Mouse (Mus musculus) hindbrain, embryonic 11.5 days (tissue): ENCODE data around the gene Rbpjl. TPM values are rescaled to one million over a fixed set of nuclear protein-coding genes. Genes with fewer than 3 reads are reported as not detected.
A peak's percentile ranks its signal among the peaks of the same experiment; 100 is the strongest.

ENCODE experiments used
- ATAC-seq: fragments of 200-750 bp; cut with Nextera tagmentation; 2 replicates; pipeline ENCODE4 v1.8.0; 2017; ENCODE audit warnings: mild to moderate bottlenecking, moderate TSS enrichment, moderate library complexity; ENCODE audit not compliant: low FRiP score
- DNase-seq: peaks from one replicate; pipeline ENCODE4 v3.0.0-alpha.2; 2015; ENCODE audit warnings: low spot score
- H3K27ac ChIP-seq: fragments of 300-500 bp; sonication (generic); 2 replicates; pipeline ENCODE4 v1.5.1; 2014; ENCODE audit warnings: mild to moderate bottlenecking, low read depth, low read length
- H3K27me3 ChIP-seq: fragments of 300-500 bp; sonication (generic); 2 replicates; pipeline ENCODE4 v1.6.1; 2014; ENCODE audit warnings: mild to moderate bottlenecking, low read length, moderate library complexity, mixed read lengths; ENCODE audit not compliant: control insufficient read depth, insufficient read depth
- H3K36me3 ChIP-seq: fragments of 300-500 bp; sonication (generic); 2 replicates; pipeline ENCODE4 v1.6.1; 2014; ENCODE audit warnings: mild to moderate bottlenecking, low read length, moderate library complexity, mixed read lengths; ENCODE audit not compliant: control insufficient read depth, insufficient read depth
- H3K4me1 ChIP-seq: fragments of 300-500 bp; sonication (generic); replicated peaks from 2 replicates; pipeline ENCODE4 v1.6.1; 2014; ENCODE audit warnings: low read length, mixed read lengths; ENCODE audit not compliant: control insufficient read depth, insufficient read depth
- H3K4me2 ChIP-seq: fragments of 300-500 bp; sonication (generic); replicated peaks from 2 replicates; pipeline ENCODE4 v1.6.1; 2014; ENCODE audit warnings: mild to moderate bottlenecking, low read depth, low read length
- H3K4me3 ChIP-seq: fragments of 300-500 bp; sonication (generic); 2 replicates; pipeline ENCODE4 v1.5.1; 2014; ENCODE audit warnings: low read depth, low read length
- H3K9ac ChIP-seq: fragments of 300-500 bp; sonication (generic); 2 replicates; pipeline ENCODE4 v1.6.1; 2014; ENCODE audit warnings: low read depth, low read length
- H3K9me3 ChIP-seq: fragments of 300-500 bp; sonication (generic); 2 replicates; pipeline ENCODE4 v1.6.1; 2016; ENCODE audit warnings: low read length; ENCODE audit not compliant: control insufficient read depth
- WGBS: fragments of 180-500 bp; shearing (Covaris S2); extraction: QIAGEN DNeasy Blood & Tissue Kit; methylation state at CpG from one replicate; pipeline ENCODE4 v1.1.7; 2014; 5-methylcytosine and 5-hydroxymethylcytosine counted together
- polyA plus RNA-seq: library from polyadenylated mRNA; unstranded; fragments of >200 nt; fragmentation: Nextera tagmentation; extraction: Ambion mirVana; gene quantifications from 2 replicates; pipeline ENCODE4 v1.2.1, GENCODE M21; 2014

Rbpjl gene
- polyA plus RNA-seq, 1 experiment from 2014 or later = not detected

GRCm38 (mm10) chr2:164404082-164404990 lies 1.4 kb downstream of the Rbpjl start:
- H3K9me3 ChIP-seq = no peaks in the 10 kb centered on the region
- ATAC-seq = no peak
- H3K4me3 ChIP-seq = peak overlapping the region; percentile 23
- H3K27me3 ChIP-seq = peaks cover 91% of the 10 kb centered on the region
- DNase-seq = peak; percentile 55
- no peak overlapping the region for H3K9ac ChIP-seq
- no peak overlapping the region for H3K27ac ChIP-seq
- H3K36me3 ChIP-seq = no peaks in the 10 kb centered on the region
- WGBS = 1% methylated on average over 44 of the region's 49 CpGs
- peak overlapping the region; percentile 44 for H3K4me2 ChIP-seq
- peaks cover 4% of the 10 kb centered on the region; the same call in 1 of the 2 replicates for H3K4me1 ChIP-seq

GRCm38 (mm10) chr2:164405060-164405459 lies 2.1 kb downstream of the Rbpjl start, which contains the start of gene Matn4:
Gene Matn4 (minus strand): TSS chr2:164405160.
- Histone ChIP-seq H3K9ac (no peak within 1 kb of the TSS), H3K27ac (no peak within 1 kb of the TSS), H3K4me2 (peak within 1 kb of the TSS; percentile 44), H3K4me3 (peak within 1 kb of the TSS; percentile 23), H3K36me3 (no peaks in the 10 kb centered on the region), H3K9me3 (no peaks in the 10 kb centered on the region), H3K27me3 (peaks cover 86% of the 10 kb centered on the region), H3K4me1 (peaks cover 4% of the 10 kb centered on the region; the same call in 1 of the 2 replicates)
- ATAC-seq (no peak), DNase-seq (no peak)
- 4% methylated on average over 9 of the region's 9 CpGs for WGBS

GRCm38 (mm10) chr2:164405519-164405918 lies 2.6 kb downstream of the Rbpjl start:
- H3K9me3 ChIP-seq = no peaks in the 10 kb centered on the region
- H3K4me1 ChIP-seq = peaks cover 4% of the 10 kb centered on the region; the same call in 1 of the 2 replicates
- 49% methylated on average over 5 of the region's 5 CpGs for WGBS
- no peak overlapping the region for H3K4me2 ChIP-seq
- no peak overlapping the region for H3K4me3 ChIP-seq
- no peaks in the 10 kb centered on the region for H3K36me3 ChIP-seq
- no peak for ATAC-seq
- DNase-seq = no peak
- H3K9ac ChIP-seq = no peak overlapping the region
- no peak overlapping the region for H3K27ac ChIP-seq
- peaks cover 85% of the 10 kb centered on the region for H3K27me3 ChIP-seq

GRCm38 (mm10) chr2:164407708-164408107 lies 4.8 kb downstream of the Rbpjl start:
- Histone ChIP-seq H3K9me3 (no peaks in the 10 kb centered on the region), H3K36me3 (no peaks in the 10 kb centered on the region), H3K4me2 (no peak overlapping the region), H3K27me3 (peaks cover 66% of the 10 kb centered on the region), H3K4me1 (peaks cover 4% of the 10 kb centered on the region; the same call in 1 of the 2 replicates), H3K27ac (no peak overlapping the region), H3K9ac (no peak overlapping the region), H3K4me3 (no peak overlapping the region)
- no peak for ATAC-seq
- 2% methylated on average over 22 of the region's 22 CpGs for WGBS
- peak; percentile 85 for DNase-seq

- H3K9ac ChIP-seq = no peak overlapping the region
- 23% methylated on average over 27 of the region's 28 CpGs for WGBS
- no peaks in the 10 kb centered on the region for H3K36me3 ChIP-seq
- ATAC-seq = no peak
- 0 out of 2 replicates have a peak overlapping the region, but pooled peaks have one; percentile 23 for H3K4me2 ChIP-seq
- no peaks in the 10 kb centered on the region for H3K9me3 ChIP-seq
- H3K4me3 ChIP-seq = no peak overlapping the region
- peaks cover 14% of the 10 kb centered on the region for H3K27me3 ChIP-seq
- H3K4me1 ChIP-seq = no peaks in the 10 kb centered on the region
- DNase-seq = no peak
- no peak overlapping the region for H3K27ac ChIP-seq
Observed at GRCm38 (mm10) chr2:164414167-164414566, 11.2 kb downstream of the Rbpjl start.

GRCm38 (mm10) chr2:164414581-164414980 lies 11.6 kb downstream of the Rbpjl start:
- no peak for ATAC-seq
- Histone ChIP-seq H3K36me3 (no peaks in the 10 kb centered on the region), H3K27ac (no peak overlapping the region), H3K4me1 (no peaks in the 10 kb centered on the region), H3K9me3 (no peaks in the 10 kb centered on the region), H3K9ac (no peak overlapping the region), H3K4me2 (0 out of 2 replicates have a peak overlapping the region, but pooled peaks have one; percentile 23), H3K4me3 (no peak overlapping the region), H3K27me3 (peaks cover 11% of the 10 kb centered on the region; the same call in 1 of the 2 replicates)
- 80% methylated on average over 10 of the region's 10 CpGs for WGBS
- no peak for DNase-seq

- Histone ChIP-seq H3K9ac (no peak overlapping the region), H3K36me3 (no peaks in the 10 kb centered on the region), H3K4me2 (no peak overlapping the region), H3K27me3 (peaks cover 7% of the 10 kb centered on the region; the same call in 1 of the 2 replicates), H3K4me1 (no peaks in the 10 kb centered on the region), H3K9me3 (no peaks in the 10 kb centered on the region), H3K27ac (no peak overlapping the region), H3K4me3 (no peak overlapping the region)
- WGBS = 3% methylated on average over 2 of the region's 2 CpGs
- DNase-seq = peak; percentile 70
- ATAC-seq = no peak
Observed at GRCm38 (mm10) chr2:164417198-164417597, 14.3 kb downstream of the Rbpjl start.

- Histone ChIP-seq H3K27me3 (peaks cover 7% of the 10 kb centered on the region; the same call in 1 of the 2 replicates), H3K4me2 (no peak overlapping the region), H3K4me1 (no peaks in the 10 kb centered on the region), H3K36me3 (no peaks in the 10 kb centered on the region), H3K9ac (no peak overlapping the region), H3K4me3 (no peak overlapping the region), H3K27ac (no peak overlapping the region), H3K9me3 (no peaks in the 10 kb centered on the region)
- no peak for ATAC-seq
- DNase-seq = no peak
- WGBS = 37% methylated on average over 3 of the region's 3 CpGs
Observed at GRCm38 (mm10) chr2:164418308-164418875, 15.5 kb downstream of the Rbpjl start.
